Mouse (Mus musculus) MEL (cell line): Measurements from ENCODE around the gene Slc16a3.

Source experiments
- BHLHE40 ChIP-seq: IDR thresholded peaks from 2 replicates; pipeline ENCODE4 v1.6.1; 2012; ENCODE audit warnings: low read depth, mild to moderate bottlenecking, inconsistent platforms, low read length, improper control_type of control experiment, borderline replicate concordance
- CHD1 ChIP-seq: IDR thresholded peaks from 2 replicates; pipeline ENCODE4 v1.6.1; 2012; ENCODE audit warnings: low read depth, mild to moderate bottlenecking, inconsistent platforms, low read length, improper control_type of control experiment
- E2F4 ChIP-seq: IDR thresholded peaks from 2 replicates; pipeline ENCODE4 v1.6.1; 2011; ENCODE audit warnings: low read depth, low read length, improper control_type of control experiment, borderline replicate concordance
- ETS1 ChIP-seq: IDR thresholded peaks from 2 replicates; pipeline ENCODE4 v1.6.1; 2012; ENCODE audit warnings: low read depth, mild to moderate bottlenecking, inconsistent platforms, low read length, improper control_type of control experiment, moderate library complexity
- GATA1 ChIP-seq: IDR thresholded peaks from 2 replicates; pipeline ENCODE4 v1.6.1; 2011; ENCODE audit warnings: low read depth, low read length, improper control_type of control experiment
- MEF2A ChIP-seq: IDR thresholded peaks from 2 replicates; pipeline ENCODE4 v1.6.1; 2014; ENCODE audit warnings: low read depth, mild to moderate bottlenecking, inconsistent platforms, low read length, improper control_type of control experiment; ENCODE audit not compliant: poor library complexity, insufficient replicate concordance, severe bottlenecking; ENCODE audit errors: extremely low read depth
- MYB ChIP-seq: IDR thresholded peaks from 2 replicates; pipeline ENCODE4 v1.6.1; 2011; ENCODE audit warnings: mild to moderate bottlenecking, low read depth, low read length, improper control_type of control experiment
- MYC ChIP-seq: IDR thresholded peaks from 2 replicates; pipeline ENCODE4 v1.6.1; 2011; ENCODE audit warnings: low read depth, mild to moderate bottlenecking, low read length, improper control_type of control experiment, moderate library complexity
- POLR2A ChIP-seq, 2 experiments: IDR thresholded peaks; 2 replicates each; pipeline ENCODE4 v1.6.1; 2011 to 2012; ENCODE audit warnings: low read length in 2 of 2, mild to moderate bottlenecking in 2 of 2, control low read depth in 1 of 2, improper control_type of control experiment in 1 of 2, low read depth in 1 of 2, moderate library complexity in 1 of 2; ENCODE audit not compliant: control insufficient read depth in 1 of 2, insufficient read depth in 1 of 2, poor library complexity in 1 of 2
- RAD21 ChIP-seq: IDR thresholded peaks from 2 replicates; pipeline ENCODE4 v1.6.1; 2011; ENCODE audit warnings: mild to moderate bottlenecking, low read depth, low read length, improper control_type of control experiment
- TCF12 ChIP-seq: IDR thresholded peaks from 2 replicates; pipeline ENCODE4 v1.6.1; 2014; ENCODE audit warnings: low read depth, mild to moderate bottlenecking, inconsistent platforms, low read length, improper control_type of control experiment, moderate library complexity

DNA sequence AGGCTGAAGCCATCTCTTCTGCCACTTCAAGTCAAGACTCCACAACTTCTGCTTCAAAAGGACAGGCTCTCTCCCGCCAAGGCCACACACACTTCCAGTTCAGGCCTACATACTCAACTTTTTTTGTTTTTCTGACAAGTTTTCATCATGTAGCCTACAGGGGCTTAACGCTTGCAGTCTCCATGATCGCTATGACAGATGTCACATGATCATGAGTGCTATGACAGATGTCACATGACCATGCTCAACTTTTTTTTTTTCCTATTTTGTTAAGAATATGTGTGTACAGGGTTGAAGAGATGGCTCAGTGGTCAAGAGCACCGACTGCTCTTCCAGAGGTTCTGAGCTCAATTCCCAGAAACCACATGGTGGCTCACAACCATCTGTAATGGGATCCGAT is 30.5 kb upstream of the Slc16a3 start:
- TF ChIP-seq GATA1 (no peak), MYC (no peak), TCF12 (no peak), RAD21 (no peak), POLR2A (IDR thresholded peaks at IDR 0.05; ENCODE audit: control insufficient read depth in 1 of 2, insufficient read depth in 1 of 2, low read depth in 1 of 2, low read length in 2 of 2, poor library complexity in 1 of 2) (no peak), E2F4 (no peak), MEF2A (no peak), ETS1 (no peak), BHLHE40 (no peak), CHD1 (no peak), MYB (no peak)
